Mouse (Mus musculus): ENCODE measurements at regions not wholly inside any gene's neighbourhood (a gene's known extent, or its start where the extent isn't known, plus 50 kb on each side); places are given as distances from the start of the nearest gene placed in this dataset.

GRCm38 (mm10) chr4:105327711-105328471 is 170.7 kb downstream of the Plpp3 start:
- no peak for DNase-seq

DNA sequence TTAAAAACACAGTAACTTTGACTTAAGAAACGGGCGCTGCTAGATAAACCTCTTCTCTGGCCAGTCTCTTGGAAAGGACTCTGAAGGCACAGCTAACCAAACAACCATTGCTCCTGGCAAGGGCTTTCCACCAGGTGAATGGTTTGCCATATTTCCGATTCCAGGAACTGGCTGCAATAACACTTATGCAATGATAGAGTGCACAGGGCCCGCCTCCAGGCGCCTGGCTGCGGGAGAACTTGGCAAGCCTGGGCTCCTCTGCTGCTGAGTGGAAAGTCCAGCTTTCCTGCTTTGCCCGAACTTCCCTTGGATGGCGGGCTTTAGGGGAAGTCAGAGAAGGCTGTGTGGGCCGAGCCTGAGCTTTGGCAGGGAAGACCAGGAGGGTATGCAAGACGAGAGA is 171.6 kb downstream of the Plpp3 start:
- peak; percentile 99 for DNase-seq

- no peak for DNase-seq
These were observed 174.9 kb downstream of the Plpp3 start for GRCm38 (mm10) chr4:105332081-105332480.

DNA sequence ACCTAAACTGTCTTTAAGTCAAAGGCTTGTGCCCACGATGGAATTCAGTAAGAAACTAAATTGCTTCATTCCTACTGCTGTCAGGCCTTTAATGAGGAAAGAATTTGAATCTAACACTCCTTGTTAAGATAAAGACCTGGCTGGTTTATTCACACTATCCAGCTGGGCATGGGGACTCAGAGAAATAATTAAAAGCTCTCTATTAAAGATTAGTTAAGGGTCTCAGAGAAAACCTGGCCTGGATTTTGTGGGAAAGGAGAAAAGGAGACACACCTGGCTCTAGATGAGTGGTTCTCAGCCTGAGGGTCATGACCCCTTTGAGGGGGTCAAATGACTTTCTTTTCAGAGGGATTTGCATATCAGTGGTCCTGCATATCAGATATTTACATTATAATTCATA is 178.7 kb downstream of the Plpp3 start:
- no peak for DNase-seq

DNA sequence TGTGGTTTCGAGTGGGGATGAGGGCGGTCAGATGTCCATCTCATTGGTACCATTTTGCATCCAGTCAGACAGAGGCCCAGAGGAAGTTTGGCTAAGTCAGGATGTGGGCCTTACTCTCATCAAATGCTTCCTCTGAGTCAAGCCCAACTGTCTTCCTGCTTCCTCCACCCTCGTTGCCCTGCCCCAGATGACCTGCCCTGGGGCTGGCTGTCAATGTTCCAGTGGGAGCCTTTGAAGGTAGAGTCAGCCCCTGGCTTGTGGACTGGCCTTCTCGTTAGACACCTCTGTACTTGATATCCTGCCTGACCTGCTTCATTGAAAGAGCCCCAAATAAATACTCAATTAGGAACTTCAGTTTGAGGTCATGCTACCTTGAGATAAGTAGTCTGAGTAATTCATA is 179.4 kb downstream of the Plpp3 start:
- DNase-seq = peak; percentile 92

GRCm38 (mm10) chr4:105338131-105338530 is 181.0 kb downstream of the Plpp3 start:
- no peak for DNase-seq

DNA sequence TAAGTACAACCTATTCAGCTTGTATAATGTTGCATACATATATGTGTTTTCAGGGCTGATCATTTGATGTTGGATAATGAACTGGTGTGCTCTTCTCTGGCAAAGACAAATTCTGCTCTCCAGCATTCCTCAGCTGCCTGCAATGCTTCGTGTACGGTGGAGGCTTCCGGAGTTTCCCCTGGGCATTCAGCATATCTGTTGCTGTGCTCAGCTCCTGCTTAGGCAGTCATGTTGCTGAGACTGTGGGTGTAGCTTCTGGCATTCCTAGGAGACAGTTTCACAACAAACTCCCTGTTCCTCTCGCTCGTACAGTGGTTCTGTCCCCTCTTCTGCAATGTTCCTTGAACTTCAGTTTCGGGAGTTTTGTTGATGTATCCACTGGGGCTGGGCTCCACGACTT is 181.7 kb downstream of the Plpp3 start:
- DNase-seq = peak; percentile 96

GRCm38 (mm10) chr4:105341274-105341673 is 184.1 kb downstream of the Plpp3 start:
- DNase-seq = no peak

DNA sequence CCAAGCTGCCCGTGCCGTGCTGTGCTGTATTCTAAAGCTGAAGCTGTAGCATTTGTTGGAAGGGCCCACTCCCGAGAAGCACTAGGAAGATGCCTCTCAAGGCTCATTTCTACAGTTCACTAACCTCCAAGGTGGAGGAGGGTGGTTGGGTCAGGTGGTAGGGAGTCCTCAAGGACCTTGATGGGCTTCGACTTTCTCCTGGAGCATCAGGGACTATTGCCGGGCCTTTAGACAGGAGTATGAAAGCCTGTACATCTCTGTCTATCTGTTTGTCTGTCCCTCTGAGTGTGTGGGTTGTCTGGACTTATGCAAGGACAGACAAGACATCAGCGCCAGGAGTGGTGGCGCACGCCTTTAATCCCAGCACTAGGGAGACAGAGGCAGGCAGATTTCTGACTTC is 189.7 kb downstream of the Plpp3 start:
- DNase-seq = peak; percentile 84

DNA sequence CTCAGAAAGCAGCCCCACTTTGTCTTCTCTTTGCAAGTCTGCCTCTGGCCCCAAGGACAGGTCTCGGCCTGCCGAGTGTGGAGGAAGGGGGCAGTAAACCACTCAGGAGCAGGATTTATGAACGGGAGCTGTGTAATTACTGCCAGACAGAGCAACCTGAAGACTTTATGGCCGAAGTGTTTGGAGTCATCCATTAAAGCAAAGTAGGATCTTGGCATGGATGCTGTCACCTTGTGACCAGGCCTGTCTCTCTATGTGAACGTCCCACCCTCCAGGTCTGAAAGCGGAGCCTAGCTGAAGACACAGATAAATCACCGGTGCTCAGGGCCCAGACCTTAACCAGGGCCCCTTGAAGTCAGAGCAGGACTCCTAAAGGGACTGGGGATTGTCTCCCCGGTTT is 190.8 kb downstream of the Plpp3 start:
- DNase-seq = peak; percentile 67

DNA sequence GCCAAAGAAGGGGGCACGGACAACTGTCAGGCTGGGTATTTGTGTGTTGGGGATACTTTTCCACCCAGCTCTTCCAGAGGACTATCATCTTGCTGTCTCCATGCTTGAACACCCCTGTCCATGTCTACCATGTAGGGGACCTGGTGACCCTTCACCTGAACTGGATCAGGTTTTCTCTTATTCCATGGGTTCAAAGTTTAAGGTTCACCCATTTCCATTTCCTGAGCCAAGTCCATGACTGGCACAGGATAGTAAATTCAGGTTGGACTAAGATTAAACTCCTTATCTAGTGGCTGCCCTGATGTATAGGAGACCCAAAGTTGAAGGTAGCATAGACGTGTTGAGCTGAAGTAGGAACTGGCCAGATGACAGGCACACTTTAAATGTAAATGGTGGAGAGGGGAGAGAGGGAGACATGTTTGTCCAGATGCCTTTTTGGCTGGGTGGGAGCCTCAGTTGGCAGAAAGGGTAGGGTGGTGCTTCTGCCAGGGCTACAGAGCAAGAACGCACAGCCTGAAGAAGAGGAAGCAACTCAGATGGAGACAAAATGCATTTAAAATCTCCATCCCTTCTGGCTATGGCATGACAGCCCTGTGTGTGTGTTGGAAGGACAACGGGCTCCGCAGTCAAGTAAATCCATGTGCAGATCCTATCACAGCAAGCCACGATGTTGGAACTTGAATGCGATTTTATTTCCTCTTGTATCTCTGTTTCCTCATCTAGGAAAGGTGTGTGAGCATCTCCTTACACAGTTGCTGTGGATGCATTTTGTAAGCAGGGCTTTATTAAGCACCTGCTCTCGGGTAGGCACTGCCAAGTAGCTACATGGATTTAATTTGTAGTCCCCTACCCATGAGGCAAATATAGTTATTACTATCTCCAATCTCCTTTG is 192.4 kb downstream of the Plpp3 start:
- peak; percentile 86 for DNase-seq

DNA sequence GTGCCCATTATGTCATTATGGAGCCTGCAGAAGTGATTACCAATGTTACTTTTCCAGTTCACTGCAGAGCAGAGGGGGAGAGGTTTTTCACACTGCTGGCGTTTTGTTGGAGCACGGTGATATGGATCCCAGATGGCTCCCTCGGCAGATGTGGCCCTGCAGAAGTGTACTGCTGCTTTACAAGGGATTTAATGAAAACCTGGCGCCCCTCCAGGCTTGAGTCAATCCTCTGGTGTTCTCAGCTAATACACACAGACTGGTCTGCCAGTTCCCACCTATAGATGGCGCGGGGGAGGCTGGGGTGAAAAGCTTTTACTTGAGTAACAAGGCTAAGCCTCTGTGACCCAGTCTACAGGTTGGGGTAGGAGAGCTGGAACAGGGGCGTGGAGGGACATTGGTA is 195.2 kb downstream of the Plpp3 start:
- peak; percentile 97 for DNase-seq

DNA sequence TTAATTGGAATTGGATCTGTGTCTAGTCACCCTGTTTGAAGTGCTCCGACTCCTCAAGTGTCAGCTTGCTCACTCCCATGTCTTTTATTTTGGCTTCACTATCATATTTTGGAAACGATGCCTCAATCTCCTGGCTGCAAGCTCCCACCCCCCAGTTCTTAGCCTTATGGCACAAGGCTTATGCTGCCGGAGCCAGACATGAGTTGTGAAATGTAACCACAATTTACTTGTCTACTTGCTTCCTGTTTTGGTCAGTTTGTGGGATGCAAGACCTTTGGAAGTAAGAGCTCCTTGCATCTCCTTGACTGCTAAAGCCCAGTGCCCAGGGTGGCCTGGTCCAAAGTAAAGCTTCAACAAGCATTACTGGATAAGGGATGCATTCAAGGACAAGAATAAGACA is 195.8 kb downstream of the Plpp3 start:
- peak; percentile 88 for DNase-seq

DNA sequence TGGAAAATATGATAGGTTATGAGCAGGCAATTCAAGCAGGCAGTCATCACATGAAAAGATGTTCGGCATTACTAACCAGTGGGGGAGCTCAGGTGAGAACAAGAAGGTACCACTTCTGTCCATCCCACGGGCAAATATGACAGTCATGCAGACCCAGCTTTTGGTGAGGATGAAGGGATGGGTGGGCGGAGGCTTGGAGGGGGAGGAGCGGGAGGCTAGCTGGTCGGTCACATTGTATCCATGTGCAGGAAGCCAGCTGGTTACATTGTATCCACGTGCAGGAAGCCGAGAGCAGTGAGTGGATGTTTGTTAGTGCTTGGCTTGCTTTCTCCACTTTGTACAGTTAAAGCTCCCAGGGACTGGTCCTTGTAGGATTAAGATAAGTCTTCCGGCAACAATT is 196.9 kb downstream of the Plpp3 start:
- DNase-seq = peak; percentile 83

DNA sequence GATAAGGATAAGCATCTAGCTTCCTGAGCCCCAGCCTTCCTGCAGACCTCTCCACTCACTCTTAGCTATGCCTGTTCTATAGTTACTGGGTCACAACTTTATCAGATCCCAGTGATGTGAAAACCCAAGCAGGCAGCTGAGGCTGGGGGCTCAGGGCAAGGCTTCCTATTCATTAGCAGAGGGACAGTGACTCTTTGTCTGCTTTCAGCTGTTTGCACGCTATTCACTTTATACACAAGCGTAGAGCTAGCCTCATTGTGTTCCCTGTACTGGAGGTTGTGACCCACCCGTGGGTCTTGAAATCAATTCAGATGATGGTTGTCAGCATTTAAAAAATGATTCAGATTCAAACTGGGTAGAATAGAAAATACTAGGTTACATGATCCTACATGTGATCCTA is 199.5 kb downstream of the Plpp3 start:
- DNase-seq = peak; percentile 48

- peak; percentile 71 for DNase-seq
These were observed 201.6 kb downstream of the Plpp3 start for GRCm38 (mm10) chr4:105358725-105359124.

GRCm38 (mm10) chr4:105364496-105364895 is 207.3 kb downstream of the Plpp3 start:
- peak; percentile 96 for DNase-seq

GRCm38 (mm10) chr4:105365076-105365475 is 207.9 kb downstream of the Plpp3 start:
- DNase-seq = peak; percentile 92

DNA sequence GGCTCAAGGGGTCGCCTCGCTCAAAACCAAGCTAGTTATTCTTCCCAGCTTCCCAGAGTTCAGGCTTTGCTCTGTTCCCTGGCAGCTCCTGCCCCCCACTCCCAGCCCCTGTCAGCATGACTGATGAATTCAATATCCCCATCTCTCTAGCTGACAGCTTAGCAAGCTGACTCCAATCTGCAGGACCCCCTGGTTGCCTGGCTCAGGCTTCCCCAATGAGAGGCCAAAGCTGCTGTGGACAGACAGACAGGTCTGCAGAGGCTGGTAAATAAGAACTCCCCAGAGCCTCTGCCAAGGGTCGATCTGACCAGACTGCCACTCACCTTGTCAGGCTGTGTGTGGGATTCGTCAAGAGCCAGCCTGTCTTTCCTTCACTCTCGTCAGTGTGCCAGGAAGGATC is 219.4 kb downstream of the Plpp3 start:
- DNase-seq = peak; percentile 83

DNA sequence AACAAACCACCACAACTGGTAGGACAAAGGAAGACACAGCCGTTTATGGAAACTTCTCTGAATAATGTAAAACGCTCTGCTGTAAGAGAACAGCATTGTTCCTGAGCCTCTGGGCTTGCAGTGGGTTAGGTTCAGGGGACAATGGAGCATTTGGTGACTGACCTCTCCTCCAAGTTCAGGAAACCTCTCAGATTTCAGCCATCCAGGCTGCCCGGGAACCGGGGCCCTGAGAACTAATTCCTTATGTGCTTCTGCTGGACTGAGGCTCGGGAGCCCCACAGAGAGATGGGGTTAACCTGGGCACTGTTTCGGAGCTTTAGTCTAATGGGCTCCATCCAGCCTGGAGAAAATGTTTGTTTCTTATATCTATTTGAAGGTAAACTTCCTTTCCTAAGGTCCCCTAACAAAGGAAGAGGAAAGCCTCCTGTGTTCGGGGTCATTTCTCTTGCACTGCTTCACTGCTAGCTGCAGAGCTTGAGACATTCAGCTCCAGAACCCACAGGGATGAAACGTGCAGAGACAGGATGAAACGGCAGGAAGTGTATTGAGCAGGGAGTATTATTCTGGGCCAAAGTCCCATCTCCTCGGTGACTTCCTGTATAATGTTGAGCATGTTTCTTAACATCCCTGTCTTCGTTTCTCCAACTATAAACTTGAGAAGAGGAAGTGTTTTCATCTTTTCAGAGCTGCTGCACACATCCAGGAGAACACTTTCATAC is 220.5 kb downstream of the Plpp3 start:
- peak; percentile 82 for DNase-seq

DNA sequence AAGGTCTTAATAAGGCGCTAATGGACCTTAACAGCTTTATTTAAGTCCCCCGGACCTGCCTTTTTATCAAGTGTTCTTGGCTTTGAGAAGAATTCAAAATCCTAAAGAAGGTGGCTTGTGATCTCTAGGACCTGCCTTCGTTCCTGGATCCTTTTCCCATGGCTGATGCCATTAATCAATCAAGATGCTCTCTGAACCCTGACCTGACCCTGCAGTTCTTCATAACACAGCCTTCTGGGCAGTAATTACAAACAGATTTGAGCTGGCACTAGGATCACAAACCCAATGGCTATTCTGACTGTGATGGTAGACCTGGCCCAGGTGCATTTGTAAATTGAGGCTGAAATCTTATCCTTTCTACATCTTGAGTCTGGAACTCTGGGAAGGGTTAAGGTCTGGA is 227.7 kb downstream of the Plpp3 start:
- DNase-seq = peak; percentile 78

DNA sequence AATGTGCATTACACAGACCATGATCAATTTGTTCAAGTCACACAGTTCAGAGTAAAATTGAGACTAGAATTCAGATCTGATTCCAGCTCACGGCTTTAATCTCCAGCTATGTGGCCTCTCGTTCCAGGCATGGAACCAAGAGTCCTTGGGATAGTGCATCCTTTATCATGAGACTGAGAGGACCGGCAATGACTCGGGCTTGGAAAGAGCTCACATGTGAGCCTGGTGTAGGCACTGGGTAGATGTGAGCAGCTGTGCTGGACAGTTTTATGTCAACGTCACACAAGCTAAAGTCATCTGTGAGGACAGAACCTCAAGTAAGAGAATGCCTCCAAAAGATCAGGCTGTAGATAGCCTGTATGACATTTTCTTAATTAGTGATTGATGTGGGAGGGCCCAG is 228.3 kb downstream of the Plpp3 start:
- DNase-seq = peak; percentile 92

DNA sequence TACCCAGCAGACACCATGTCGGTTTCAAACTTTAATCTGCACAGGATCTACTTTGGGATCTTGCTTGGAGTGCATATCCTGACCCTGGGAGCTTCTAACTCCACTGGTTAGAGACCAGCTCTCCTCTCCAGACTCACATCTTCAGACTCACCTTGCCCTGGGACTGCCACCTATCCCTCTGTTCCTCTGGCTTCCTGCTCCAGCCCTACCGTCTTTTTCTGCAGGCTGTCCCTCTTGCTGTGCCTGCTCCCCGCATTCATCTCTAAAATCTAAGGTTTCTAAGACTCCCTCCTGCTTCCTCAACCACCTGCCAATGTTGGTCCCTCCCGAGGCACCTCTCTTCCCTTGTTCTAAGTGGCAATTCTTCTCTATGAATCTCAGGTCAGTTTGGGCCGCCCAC is 233.2 kb downstream of the Plpp3 start:
- DNase-seq = peak; percentile 93

All from heart, adult 11 months (tissue).